Mouse (Mus musculus) retina, postnatal 7 days (tissue): ENCODE measurements around the gene Krt8.

Source experiments
- DNase-seq: peaks from one replicate; pipeline ENCODE4 v3.0.0-alpha.2; 2012; ENCODE audit warnings: low read depth, low spot score

Gene Krt8

DNA sequence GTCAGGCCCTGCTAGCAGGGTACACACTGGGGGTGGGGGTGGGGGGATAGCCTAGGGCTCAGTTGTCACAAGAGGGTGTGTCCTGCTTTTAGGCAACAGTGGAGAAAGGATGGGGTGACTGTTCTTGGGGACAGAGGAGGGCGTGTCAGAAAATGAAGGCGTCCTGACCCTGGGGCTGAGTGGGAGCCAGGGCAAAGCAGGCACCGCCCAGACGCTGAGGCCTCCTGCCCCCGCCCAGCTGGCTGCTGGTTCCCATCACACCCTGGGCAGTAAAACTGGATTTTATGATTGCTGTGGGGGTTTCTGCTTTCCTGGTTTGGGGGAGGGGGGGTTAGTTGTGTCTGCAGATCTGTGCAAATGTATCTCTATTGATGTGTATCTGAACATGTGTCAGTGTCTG lies 28.3 kb downstream of the Krt8 start:
- DNase-seq = no peak

DNA sequence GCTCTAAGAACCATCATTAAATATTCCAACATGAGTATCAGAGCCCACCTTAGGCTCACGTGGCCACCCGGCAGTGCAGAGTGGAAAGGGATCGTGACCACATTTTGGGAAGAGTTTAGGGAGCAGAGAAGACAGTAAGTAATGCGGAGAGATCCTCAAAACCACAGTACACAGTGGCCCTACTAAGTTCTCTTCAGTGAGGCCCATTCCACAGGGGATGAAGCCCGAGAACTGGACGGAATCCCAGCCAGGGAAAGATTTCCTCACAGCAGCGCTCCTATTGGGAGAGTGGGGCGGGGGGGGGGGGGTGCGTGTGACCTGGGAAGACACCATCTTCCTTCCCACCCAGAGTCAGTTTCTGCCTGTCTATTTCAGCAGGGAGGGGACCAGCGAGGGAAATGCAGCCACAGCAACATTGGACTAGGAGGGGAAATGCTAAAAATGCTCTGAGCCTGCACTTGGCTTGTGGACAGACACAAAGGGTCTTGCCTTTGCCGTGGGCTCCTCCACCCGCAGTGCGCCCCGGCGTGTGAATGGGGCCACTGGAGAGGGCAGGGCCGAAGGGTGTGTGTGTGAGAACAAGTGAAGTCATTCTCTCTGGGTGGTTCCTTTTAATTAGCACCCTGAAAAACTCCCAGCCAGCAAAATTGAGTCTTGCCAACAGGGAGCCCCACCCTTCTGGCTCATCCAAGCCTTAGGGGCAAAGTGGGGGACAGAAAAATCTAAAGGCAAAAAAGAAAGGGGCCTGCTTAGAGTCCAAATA lies 30.0 kb downstream of the Krt8 start:
- DNase-seq = no peak

DNA sequence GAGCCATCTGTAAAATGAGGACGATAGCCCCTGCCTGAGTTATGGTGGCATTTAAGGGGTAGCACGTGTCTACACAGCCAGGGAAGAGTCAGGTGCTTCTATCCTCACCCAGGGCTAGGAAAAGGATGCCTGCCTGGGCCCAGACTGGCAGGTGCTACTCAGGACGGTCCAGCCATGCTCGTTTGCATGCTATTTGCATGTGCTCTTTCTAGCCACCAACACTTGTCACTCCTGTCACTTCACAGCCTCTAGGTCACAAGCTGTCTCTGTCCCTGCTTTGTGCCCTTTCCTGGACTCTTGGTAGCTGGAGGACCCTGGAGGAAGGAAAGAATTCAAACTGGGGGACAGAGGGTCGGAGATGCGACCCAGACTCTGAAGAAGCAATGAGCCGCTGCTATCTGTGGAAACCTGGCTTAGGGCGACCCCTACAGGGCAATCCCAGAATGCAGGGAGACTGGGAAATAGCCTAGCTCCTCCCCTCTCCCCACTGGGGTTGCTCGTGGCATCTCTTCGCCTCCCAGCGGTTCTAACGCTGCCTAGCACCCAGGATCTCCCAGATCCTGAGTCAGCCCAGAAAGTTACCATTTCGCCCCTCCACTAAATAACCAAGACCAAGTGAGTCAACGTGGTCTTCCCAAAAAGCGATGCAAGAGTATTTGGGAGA lies 30.7 kb downstream of the Krt8 start:
- DNase-seq = peak; percentile 90

DNA sequence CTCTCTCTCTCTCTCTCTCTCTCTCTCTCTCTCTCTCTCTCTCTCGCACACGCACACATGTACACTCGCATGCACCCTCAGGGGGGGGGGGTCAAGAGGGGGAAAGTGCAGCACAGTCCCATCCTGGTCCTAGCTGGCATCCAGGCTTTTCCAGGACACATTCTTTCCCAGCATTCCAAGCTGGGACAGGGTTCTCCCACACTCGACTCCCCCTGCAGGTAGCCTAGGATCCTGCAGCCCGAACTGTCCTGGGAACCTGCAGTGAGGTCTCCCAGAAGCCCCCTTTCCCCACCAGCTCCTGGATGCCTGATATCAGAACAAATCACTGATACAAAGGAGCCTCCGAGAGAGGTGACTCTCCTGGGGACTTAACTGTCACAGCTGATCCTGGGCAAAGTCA lies 33.7 kb downstream of the Krt8 start:
- DNase-seq = no peak

DNA sequence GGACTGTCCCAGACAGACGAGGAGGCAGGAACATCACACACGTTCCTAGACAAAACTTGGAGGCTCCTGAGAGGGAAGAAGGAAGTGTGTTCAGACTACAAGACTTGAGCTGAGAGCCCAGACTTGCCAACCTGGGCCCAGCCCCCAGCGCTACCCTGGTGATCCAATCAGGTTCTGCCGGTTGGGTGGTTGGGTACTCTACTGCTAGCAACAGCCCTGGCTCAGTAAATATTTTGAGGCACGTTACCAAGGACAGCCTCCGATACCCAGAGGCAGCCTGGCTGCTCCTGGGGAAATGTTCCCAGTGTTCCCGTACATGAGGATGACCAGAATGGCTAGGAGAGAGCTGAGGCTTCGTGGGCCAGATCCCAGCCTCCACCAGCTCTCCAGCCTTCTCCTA lies 37.5 kb downstream of the Krt8 start:
- DNase-seq = no peak

DNA sequence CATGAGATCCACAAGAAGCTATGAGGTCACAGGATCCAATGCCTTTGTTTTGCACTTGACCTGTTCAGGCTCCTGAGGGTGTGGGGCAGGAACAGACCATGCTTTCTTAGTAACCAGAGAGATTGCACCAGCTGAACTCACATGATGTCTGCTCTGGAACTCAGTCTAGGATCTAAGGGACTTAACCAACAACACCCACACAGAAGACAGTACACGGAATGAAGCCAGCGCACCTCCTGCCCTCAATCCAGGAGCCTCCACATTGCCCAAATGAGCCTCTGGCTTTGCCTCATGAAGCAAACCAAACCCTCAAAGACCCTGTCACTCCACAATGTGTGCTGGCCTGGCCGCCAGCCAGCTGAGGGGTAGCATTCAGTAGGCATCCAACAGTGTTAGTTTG lies 45.4 kb downstream of the Krt8 start:
- no peak for DNase-seq

DNA sequence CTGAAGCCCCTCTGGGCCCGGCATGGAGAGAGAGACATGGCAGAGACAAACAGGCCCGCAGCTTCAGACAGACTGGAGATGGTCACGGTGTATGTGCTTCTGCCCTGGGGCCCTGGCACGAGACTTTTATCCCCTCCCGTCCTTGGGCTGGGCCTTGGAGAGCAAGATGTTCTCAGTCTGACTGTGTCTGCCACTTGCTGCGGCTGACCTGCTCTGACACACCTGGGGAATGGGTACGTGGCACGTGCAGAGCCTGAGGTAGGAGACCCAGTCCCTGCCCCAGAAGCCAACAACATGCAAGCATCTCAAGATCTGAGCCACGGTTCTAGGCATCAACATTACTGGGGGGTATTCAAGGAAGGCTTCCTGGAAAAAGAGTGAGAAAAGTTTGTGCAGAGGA lies 50.1 kb downstream of the Krt8 start, which contains the start of gene Krt78:
Gene Krt78, minus strand, starts transcription at position 101 of the 400 bp plus-strand sequence.
- no peak for DNase-seq

DNA sequence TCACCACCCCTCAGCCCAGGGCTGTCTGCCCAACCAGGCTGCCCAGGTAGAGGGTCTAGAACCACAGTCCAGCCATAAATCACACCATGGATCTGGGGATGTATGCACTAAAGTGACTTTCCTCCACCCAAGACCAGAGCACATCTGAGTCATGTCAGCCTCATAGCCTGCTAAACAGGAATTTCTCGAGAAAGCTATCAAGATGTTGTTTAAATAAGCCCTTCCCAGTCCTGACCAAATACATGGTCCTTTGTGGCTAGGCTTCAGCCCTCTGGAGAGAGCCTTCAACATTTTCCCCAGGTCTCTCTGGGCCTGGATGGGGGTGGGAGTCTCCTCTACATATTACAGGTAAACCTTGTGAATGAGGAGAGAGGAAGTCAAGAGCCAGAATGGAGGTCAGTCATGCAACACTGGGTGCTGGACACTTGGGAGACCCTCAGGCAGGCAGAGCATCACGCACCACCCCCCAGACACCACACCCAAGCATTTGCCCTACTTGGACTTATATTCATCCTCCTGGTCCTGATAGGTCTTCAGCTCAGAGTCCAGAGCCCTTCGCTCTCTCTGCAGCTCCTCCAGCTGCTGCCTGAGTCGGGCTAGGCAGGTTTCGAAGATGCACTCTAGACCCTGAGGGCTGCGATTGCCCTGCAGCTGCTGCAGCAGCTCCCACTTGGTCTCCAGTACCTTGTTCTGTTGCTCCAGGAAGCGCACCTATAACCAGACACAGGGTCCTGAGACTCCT lies 51.4 kb downstream of the Krt8 start:
- no peak for DNase-seq
